Mouse (Mus musculus) adrenal gland, adult 2 months (tissue): ENCODE data around the gene Klf12. TPM values are rescaled to one million over a fixed set of nuclear protein-coding genes. Genes with fewer than 3 reads are reported as not detected.

ENCODE experiments used
- DNase-seq: peaks from one replicate; pipeline ENCODE4 v3.0.0; 2021
- polyA plus RNA-seq: library from polyadenylated mRNA; depleted of rRNA; stranded (reverse); fragments of >200 nt; gene quantifications from 2 replicates; pipeline ENCODE4 v1.2.3, GENCODE M21; 2012
- total RNA-seq, 2 experiments: library from RNA; stranded (reverse); gene quantifications; 2 replicates each; pipeline ENCODE4 v1.2.3; 2021

Gene Klf12
- total and polyA plus RNA-seq, 3 experiments, result 11.4 to 25.6 (median 16.8) TPM

DNA sequence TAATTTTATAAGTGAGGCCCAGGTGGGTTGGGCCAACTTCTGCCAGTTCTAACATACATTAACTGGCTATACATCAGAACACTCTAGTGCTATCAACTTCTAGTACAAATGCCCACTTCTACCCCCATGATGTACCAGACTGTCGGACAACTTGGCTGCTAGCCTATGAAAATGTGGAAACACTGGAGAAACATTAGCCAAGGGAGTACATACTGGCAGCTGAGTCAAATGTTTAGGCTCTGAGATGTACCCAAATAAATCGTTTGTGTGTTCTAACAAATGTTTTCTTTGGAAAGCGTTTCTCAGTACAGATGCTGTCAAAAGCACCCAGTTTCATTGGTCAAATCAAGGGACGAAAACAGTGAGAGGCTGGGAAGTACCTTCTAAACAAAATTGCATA, 152.0 kb downstream of the Klf12 start:
- DNase-seq, result no peak

DNA sequence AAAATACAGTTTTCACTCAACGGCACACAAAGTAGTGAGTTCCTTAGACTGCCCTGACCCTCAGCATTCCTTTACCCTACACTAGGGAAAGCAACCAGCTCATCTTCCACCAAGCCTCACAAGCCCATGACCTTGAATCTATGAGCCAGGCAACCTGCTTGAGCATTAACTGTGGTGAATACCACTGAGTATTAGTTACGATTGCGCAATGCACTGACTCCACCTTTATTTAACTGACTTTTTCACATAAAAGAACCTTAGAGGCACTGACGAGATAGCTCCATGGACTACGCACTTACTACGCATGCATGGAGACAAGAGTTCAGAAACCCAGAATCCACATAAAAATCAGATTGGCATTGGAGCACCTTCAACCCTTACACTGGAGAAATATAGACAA, 158.4 kb downstream of the Klf12 start:
- no peak for DNase-seq

DNA sequence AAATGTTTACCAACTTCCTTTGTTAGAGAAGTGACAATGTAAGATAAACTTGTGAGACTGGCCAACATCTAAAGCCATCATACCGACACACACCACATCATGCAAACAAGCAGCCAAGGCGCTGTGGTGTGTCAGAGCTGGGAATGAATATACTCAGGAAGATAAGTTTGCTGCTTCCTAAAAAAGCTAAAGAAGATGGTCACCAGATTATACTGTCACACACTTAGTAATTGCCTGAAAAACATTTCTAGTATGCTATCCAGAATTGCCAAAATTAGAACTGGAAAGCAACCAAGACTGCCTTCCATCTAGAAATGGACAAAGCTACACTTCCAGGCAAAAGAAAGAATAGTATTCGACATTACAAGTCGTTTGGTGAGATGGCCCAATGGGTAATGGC, 163.4 kb downstream of the Klf12 start:
- no peak for DNase-seq

DNA sequence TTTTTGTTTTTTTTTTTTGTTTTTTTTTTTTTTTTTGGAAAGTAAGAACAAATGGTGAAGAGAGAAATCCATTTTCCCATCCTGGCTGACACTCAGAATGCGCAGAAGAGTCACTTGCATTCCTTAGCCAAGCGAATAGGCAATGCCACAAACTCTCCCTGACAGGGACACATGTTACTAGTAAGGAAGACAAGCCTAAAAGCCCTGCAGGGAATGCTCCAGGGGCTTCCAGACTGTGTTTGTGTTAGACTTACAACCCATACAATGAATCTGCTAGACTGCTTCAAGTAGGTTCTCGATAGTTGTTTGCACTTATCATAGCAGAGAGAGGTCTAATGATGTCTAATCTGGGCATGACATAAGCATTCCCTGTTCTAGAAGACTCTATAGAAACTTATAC, 164.6 kb downstream of the Klf12 start:
- DNase-seq, result no peak

DNA sequence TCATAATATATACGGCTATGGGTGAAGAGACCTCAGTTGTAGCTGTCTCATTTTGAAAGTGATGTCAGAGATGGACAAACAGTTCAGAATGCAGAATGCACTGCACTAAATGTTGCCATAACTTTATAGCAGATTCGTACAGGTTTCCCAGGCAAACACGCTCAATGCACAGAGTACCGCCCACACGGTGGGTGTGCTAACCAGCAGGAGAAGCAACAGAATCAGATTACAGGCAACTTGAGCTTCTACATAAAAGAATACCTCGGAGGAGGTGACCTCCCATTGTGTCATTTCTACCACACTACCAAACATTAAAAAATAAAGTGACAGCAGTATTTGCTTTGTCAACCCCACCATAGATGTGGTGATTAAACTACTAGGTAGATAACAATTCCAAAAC, 171.1 kb downstream of the Klf12 start:
- DNase-seq, result no peak

DNA sequence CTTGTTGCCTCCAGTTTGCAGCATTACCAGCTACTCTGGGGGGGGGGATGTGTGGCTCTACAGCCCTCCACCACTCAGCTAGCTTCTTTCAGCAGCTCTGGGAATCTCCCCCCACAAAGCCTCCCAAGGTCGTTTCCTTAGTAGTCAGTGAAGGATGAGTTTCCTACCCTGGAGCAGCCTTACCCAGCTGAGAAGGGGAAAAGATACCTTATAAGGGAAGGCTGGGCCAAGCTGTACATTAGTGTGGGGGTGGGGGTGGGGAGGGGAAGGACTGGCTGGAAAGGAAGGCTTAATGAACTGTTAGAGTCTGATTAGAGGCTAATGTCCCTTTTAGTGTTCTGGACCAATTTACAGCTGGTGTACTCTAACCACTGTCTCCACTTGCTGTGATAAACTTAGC, 172.7 kb downstream of the Klf12 start:
- no peak for DNase-seq

DNA sequence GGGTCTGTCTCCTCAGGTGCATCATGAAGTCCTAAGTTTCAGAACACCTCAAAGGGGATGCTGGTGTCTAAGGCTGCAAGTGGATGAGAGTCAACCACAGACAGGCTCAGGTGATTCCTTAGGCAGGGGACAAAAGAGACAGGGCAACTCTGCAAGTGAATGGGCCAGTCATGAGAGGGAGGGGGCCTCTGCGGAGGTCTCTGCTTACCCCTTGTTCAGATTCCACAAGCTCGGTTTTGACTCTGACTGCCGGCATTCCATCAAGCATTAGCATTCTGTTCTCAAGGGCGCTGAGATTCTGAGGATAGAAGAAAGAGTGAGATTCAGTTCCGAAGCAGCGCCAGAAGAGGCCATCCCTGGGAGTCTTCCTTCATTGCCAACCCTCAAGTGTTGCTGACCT, 174.9 kb downstream of the Klf12 start:
- no peak for DNase-seq

DNA sequence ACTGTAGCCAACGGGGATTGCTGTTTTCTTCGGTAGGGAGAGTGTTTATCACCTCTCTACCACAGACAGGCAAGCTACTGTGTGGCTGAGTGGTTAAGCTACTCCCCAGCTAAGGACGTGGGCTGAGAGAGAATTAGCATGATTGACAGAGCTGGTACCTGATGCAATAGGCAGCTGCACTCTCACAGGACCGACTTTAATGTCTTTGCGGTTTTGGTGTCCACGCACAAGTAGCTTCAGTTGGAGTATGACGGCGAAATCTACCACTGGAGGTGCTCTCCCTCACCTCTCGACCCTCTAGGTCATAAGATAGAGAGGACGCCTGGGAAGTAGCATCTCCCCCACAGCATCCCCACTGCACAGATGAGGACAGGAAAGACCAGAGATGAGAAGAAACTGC, 178.9 kb downstream of the Klf12 start:
- no peak for DNase-seq

DNA sequence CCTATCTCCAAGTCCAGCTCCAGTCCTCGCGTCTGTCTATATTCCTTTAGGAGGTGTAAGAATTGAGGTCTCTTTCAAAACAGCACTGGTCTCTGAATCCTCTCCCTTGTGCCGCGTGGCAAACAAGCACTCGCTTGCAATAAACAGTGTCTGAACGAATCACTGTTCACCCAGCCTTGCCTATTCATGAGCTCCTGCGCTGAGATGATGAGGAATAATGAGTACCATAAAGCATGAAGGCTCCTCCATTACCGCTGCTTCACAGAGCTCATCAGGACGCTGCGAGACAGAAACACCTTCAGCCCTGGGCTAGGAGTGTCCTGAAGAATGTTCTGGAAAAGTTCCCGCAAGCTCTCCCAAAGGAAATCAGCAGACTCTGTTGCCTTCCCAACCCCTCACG, 179.7 kb downstream of the Klf12 start:
- DNase-seq, result no peak

DNA sequence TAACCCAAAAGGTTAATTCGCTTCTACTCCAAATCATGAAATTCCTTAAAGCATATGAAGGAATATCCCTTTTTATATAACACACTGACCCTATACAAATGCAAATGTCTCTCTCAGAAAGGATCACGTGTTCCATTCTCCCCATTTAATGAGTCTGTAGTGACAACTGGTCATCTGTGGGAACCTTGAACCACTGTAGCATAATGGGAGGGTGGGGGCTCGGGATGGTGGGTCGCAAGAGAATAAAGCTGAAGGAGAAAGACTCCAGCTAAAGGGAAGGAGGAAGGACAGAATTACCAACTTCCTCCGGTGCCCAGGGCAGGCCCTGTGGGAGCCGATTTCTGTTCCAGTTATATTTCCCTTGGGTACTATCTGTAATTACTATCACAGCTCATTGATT, 180.7 kb downstream of the Klf12 start:
- no peak for DNase-seq

DNA sequence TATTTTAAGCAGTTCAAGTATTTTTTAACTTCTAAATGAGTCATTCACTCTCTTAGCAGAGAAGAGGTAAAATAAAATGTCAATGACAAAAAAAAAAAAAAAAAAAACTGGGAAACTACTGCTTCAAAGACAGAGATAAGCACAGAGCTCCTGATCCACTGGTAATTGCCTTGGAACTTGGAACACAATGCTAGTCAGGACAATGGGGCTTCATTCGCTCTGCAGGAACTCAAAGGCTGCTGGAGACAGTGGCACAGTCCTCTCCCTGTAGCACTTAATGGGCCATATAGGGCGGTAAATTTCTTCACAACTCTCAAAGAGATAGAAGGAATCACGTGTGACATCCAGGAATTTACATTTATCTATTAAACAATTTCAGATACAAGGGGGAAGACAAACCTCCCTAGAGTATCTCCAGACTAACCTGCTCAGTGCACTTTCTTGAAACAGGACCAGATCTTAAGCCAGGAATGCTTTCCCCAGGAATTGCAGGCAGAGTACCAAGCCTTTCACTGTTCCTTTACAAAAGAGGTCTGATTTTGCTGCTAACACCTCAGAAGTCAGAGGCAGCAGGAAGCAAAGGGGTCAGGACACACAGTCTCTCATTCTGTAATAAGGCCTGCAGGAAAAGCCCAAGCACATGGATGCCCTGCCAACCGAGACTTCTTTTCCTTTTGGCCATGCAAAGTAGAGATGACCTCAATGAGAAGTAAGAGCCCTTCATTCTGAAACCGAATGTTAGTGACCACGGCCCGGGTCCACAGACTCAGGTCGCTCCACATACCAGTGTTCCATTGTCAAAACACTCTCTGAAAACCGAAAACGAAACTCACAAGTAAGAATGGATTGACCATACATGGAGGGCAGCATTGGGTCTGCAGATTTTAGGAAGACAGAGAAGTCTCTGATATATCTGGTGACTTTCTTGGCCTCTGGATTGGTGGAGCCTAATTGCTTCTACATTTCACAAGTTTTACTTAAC, 187.0 kb downstream of the Klf12 start:
- DNase-seq, result peak; percentile 23

DNA sequence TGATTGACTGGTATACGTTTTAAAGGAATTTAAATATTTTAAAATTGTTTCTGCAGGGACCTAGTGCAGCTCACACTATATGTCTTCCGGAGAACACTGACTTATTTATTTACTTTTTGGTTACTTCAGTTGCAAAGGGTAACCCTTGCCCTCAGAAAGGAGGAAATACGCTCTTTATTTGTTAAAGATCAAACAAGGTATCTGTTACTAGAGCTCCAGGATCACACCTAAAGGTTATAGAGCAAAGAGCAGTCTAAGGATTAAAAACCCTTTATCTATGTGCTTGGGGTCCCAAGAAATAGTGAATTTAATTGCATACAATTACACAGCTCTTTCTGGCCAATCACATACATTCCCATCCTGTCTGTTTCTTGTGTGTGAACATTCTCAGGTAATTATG, 188.7 kb downstream of the Klf12 start:
- DNase-seq, result no peak

DNA sequence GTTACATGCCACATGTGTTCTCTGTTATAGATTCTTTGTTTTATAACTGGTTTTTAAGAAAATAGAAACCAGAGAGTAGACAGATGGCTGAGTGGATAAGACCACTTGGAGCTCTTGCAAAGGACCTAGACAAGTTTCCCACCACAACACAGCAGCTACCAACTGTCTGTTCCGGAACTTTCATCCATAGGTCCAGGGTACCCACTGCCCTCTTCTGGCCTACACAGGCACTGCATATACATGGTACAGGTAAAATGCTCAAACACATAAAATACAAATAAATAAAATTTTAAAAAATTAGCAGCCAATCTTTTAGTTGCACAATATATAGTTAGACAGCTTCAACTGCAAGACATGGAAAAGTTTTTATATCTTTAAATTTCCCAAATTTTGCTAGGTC, 194.0 kb downstream of the Klf12 start:
- DNase-seq, result no peak

DNA sequence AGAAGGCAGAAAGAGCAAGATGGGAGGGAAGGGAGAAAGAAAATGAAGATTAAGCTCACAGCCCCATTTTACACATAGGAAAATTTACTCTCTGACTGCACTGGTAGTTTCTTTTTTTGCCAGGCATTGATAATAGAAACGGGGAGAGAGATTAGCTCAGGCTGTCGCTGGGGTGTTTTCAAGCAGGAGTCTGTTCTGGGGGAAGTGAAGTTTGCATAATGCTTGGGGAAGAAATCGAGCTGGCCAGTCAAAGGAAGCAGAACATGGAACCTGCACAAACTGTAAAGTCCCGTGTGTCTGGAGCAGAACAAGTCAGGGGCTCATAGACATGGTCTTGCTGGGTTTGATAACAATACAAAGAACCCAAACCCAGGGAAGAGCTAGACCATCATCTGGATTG, 204.9 kb downstream of the Klf12 start:
- DNase-seq, result no peak

DNA sequence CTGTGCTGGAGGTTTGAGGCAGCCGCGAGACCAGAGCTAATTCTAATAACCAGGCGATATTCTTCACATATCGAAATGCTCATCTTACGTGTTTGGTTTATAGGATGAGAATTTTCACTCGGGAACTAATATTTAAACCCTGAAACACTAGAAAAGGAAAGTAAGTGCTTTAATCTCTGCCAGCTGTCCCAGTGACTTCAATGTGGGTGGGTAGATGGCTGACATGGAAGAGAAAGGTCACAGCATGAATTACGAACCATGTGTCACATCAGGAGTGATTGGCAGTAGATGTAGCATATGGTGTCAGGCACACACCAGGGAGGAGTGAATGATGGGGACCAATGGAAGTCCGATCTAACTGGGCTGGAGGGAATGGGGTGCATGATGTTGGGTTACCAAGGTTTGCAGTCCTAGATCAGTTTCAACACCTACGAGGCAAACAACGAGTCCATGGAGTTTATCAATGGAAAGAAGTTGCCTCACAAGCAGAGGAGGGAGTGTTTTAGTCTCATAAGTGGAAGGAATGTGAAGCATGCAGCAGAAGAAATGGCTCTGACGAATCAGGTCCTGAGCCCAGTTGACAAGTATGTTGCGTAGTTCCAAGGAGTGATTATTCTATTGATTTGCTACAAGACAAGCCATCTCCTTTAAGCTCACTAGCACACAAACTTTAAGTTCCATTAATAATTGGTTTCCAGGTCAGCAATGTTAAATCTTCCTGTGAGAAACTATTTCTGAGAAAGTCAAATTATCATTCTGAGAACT, 211.9 kb downstream of the Klf12 start:
- DNase-seq, result no peak

DNA sequence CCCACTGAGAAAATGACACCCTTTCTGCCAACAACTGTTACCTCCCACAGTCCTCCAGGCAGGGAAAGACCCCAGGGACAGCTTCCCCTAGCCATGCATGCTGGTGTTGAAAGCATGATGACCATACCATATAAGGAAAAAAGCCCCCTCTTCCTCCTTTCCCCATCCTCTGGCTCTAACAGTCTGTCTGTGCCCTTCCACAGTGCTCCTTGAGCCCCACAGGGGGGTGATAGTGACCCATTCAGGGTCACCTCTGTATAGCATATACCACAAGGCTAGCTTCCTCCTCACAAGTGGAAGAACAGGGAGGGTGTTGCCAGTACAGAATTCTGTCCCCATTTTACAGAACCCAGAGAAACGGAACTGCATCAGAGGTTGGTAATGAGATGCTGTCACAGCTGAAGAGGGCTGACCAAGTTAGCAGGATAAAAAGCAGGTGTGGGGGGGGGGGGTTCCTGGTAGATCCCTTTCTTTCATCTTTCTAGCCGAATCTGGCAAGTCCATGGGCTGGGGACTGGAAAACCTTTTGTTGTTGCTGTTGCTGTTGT, 214.9 kb downstream of the Klf12 start:
- DNase-seq, result no peak

DNA sequence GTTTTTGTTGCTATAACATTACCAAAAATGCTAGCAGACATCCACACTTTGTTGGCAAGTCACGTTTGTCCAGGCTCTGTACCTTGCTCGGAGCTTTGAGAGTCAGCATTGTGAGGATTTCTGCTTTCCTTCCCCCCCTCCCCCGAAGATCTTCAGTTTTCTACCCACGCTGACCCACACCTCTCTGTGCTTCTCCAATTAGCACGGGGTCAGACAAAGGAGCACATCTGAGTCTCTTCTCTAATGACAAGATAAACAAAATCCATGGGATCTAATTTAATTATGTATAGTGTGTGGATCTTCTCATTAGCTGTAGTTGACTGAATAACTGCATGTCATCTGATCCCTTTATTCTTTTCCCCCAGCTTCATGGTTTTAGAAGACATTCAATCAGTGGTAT, 215.8 kb downstream of the Klf12 start:
- DNase-seq, result no peak

DNA sequence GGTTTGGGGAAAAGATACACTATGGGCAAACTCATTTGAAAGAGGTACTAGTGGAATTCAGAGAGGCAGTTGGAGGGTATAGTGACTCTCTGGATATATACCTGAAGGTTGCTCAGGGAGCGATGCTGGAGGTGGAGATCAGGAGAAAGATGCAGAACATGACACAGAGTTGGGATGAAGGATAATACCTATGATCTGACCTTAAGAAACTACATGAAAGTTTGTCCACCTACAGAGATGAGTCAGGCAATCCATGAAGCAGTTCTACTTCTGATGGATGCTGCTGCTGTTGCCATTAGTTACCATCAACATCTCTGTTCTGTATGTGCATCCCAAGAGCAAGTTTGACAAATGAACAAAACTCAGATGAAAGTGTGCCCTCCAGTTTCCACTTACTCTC, 222.0 kb downstream of the Klf12 start:
- DNase-seq, result no peak

DNA sequence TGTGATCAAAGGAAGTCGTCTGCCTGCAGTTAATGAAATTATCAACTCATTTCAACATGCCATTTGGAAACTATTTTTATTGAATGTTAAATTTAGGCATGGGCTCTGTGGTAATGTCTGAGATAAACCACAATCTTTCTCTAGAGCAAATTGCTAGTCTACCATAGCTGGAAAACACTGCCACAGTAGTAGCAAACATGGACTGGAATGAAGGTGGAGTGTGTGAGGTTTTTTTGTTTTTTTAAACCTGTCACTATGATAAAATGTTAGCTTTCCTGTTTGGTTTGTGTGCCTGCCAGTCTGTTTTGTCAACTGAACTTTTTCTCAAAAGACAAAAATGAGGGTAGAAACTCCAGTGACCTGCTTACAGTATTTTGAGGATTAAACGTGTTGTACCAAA, 230.3 kb downstream of the Klf12 start:
- no peak for DNase-seq

DNA sequence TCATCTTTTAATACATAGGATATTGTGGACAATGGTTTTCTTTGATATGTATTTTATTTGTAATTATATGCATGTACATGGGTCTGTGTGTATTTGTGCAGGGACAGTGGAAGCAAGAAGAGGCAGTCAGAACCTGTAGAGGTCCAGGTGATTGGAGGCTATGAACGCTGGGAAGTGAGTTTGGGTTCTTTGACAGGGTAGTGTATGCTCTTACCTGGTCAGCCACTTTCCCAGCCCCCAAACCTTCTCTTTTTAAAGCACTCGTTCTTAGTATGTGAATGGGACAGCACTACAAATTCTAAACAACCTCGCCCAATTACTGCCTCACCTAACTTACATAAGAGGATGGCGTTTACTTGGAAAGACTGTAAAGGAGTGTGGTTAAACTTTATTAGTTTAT, 231.0 kb downstream of the Klf12 start:
- no peak for DNase-seq

DNA sequence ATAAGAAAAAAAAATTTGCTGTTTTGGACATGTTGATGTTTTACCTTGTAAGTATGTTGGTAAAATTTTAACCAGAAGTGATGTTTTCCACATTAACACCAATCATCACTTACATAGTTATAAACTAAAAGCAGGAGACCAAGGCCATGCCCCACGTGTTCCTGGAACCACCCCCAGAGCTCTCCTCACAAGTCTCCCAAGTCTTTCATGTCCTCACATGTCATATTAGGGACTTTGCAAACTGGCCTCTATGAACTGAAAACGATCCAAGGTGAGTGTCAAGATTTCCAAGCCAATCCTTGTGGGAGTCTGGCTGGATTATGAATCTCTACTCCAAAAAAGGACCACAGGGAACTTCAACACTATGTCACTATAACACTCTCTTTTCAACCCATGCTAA, 231.6 kb downstream of the Klf12 start:
- no peak for DNase-seq

DNA sequence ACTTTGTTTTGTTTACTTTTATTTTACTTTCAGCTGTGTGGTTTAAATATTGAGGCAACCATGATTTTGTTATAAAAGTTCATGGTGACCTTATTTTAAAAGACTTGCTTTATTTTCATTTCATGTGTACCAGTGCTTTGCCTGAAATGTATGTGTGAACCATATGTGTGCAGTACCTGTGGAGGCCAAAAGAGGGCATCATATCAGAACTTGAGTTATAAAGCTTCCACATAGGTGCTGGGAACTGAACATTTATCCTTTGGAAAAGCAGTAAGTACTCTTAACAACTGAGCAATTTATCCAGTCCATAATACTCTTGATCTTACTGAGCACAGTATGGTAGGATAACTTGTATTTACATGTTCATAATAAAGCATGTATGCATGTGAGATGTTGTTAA, 239.0 kb downstream of the Klf12 start:
- no peak for DNase-seq

DNA sequence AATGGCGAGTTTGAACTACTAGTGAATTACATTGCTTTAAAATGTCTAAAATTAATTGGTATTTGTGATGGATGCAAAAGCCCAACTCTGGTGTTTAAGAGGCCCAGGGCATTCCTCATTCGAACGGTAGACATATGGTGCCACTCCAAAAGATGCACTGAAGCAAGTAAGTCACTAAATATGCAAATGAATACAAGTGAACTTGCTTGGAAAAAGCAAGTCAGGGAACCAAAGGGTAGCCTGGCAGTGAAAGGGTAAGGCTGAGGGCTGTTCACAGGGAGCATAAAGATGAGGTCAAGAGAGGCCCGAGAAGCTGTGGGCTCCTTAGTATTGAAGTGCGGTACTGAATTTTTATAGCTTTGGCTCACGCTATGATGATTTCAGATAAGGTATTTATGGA, 242.7 kb downstream of the Klf12 start:
- no peak for DNase-seq
